Mouse (Mus musculus) liver, postnatal 0 days (tissue): Measurements from ENCODE around the gene Poc5. TPM values are rescaled to one million over a fixed set of nuclear protein-coding genes. Genes with fewer than 3 reads are reported as not detected.
A peak's percentile ranks its signal among the peaks of the same experiment; 100 is the strongest.

Experiments used
- ATAC-seq: fragments of 200-750 bp; cut with Nextera tagmentation; 2 replicates; pipeline ENCODE4 v1.8.0; 2017; ENCODE audit warnings: mild to moderate bottlenecking, moderate library complexity
- DNase-seq: peaks from one replicate; pipeline ENCODE4 v3.0.0-alpha.2; 2016
- H3K27ac ChIP-seq: fragments of 300-500 bp; sonication (generic); 2 replicates; pipeline ENCODE4 v1.5.1; 2014; ENCODE audit warnings: antibody characterized with exemption, moderate library complexity, mild to moderate bottlenecking, low read depth
- H3K27me3 ChIP-seq: fragments of 300-500 bp; sonication (generic); 2 replicates; pipeline ENCODE4 v1.6.1; 2014; ENCODE audit warnings: low read length, control low read depth, mixed read lengths; ENCODE audit not compliant: insufficient read depth
- H3K36me3 ChIP-seq: fragments of 300-500 bp; sonication (generic); replicated peaks from 2 replicates; pipeline ENCODE4 v1.6.1; 2014; ENCODE audit warnings: mild to moderate bottlenecking, control low read depth, low read length, moderate library complexity, mixed read lengths; ENCODE audit not compliant: insufficient read depth
- H3K4me1 ChIP-seq: fragments of 300-500 bp; sonication (generic); 2 replicates; pipeline ENCODE4 v1.6.1; 2014; ENCODE audit warnings: antibody characterized with exemption, mild to moderate bottlenecking, control low read depth; ENCODE audit not compliant: insufficient read depth
- H3K4me2 ChIP-seq: fragments of 300-500 bp; sonication (generic); 2 replicates; pipeline ENCODE4 v1.6.1; 2014; ENCODE audit warnings: low read depth, mild to moderate bottlenecking, low read length, moderate library complexity, mixed read lengths
- H3K4me3 ChIP-seq: fragments of 300-500 bp; sonication (generic); 2 replicates; pipeline ENCODE4 v1.5.1; 2014; ENCODE audit warnings: low read depth, low read length
- H3K9ac ChIP-seq: fragments of 300-500 bp; sonication (generic); replicated peaks from 2 replicates; pipeline ENCODE4 v1.6.1; 2014; ENCODE audit warnings: mild to moderate bottlenecking, moderate library complexity
- H3K9me3 ChIP-seq: fragments of 300-500 bp; sonication (generic); 2 replicates; pipeline ENCODE4 v1.6.1; 2016; ENCODE audit warnings: mild to moderate bottlenecking, control low read depth, low read length, mixed read lengths
- CTCF ChIP-seq: sonication (generic); IDR thresholded peaks from 2 replicates; pipeline ENCODE4 v1.5.1; 2016; ENCODE audit warnings: antibody characterized with exemption, low read depth
- EP300 ChIP-seq: IDR thresholded peaks from 2 replicates; pipeline ENCODE4 v1.6.1; 2016; ENCODE audit warnings: antibody characterized with exemption, low read depth, mild to moderate bottlenecking
- WGBS: fragments of 180-500 bp; shearing (Covaris S2); extraction: QIAGEN DNeasy Blood & Tissue Kit; methylation state at CpG from one replicate; pipeline ENCODE4 v1.1.7; 2014; ENCODE audit not compliant: insufficient replicate concordance; 5-methylcytosine and 5-hydroxymethylcytosine counted together
- polyA plus RNA-seq: library from polyadenylated mRNA; unstranded; fragments of >200 nt; fragmentation: Nextera tagmentation; extraction: Ambion mirVana; gene quantifications from 2 replicates; pipeline ENCODE4 v1.2.1, GENCODE M21; 2015

Poc5 gene
- polyA plus RNA-seq, 1 experiment from 2014 or later, result 4.2 TPM

GRCm38 (mm10) chr13:96424496-96425274 is 36.6 kb downstream of the Poc5 start:
- ATAC-seq, result no peak
- no peak overlapping the region for H3K4me3 ChIP-seq
- TF ChIP-seq EP300, result no peak
- TF ChIP-seq CTCF, result no peak
- H3K27me3 ChIP-seq, result no peaks in the 10 kb centered on the region
- no peaks in the 10 kb centered on the region for H3K9me3 ChIP-seq
- no peak overlapping the region for H3K9ac ChIP-seq
- DNase-seq, result no peak
- no peak overlapping the region for H3K4me2 ChIP-seq
- no peaks in the 10 kb centered on the region for H3K4me1 ChIP-seq
- no peaks in the 10 kb centered on the region for H3K36me3 ChIP-seq
- 82% methylated on average over 12 of the region's 12 CpGs for WGBS
- no peak overlapping the region for H3K27ac ChIP-seq

- Histone ChIP-seq H3K4me2 (no peak overlapping the region), H3K27me3 (no peaks in the 10 kb centered on the region), H3K9me3 (no peaks in the 10 kb centered on the region), H3K27ac (no peak overlapping the region), H3K36me3 (no peaks in the 10 kb centered on the region), H3K9ac (no peak overlapping the region), H3K4me1 (no peaks in the 10 kb centered on the region), H3K4me3 (no peak overlapping the region)
- no peak for DNase-seq
- ATAC-seq, result no peak
- 55% methylated on average over 3 of the region's 3 CpGs for WGBS
- TF ChIP-seq CTCF (no peak), EP300 (no peak)
Measured at GRCm38 (mm10) chr13:96426044-96426443, 38.0 kb downstream of the Poc5 start.

DNA sequence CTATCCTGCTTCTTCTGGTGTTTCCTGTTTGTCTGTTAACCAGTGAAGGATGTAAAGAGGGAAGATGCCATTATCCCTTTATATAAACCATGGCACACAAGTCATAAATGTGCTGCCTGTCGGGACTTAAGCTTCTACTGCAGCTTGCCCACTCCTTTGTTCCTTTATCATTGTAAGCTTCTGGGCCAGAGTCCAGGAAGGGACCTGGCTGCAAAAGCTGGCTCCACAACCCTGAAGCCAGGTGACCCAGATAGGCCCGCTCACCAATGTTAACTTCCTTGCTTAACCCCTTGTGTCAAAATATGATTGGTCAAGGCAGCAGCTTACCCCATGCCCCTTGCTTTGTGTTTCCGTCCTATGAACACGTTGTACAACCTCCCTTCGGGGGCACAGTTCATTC is 40.4 kb downstream of the Poc5 start:
- Histone ChIP-seq H3K9ac (no peak overlapping the region), H3K4me2 (no peak overlapping the region), H3K4me1 (peaks cover 12% of the 10 kb centered on the region), H3K36me3 (no peaks in the 10 kb centered on the region), H3K9me3 (no peaks in the 10 kb centered on the region), H3K4me3 (no peak overlapping the region), H3K27ac (no peak overlapping the region), H3K27me3 (no peaks in the 10 kb centered on the region)
- DNase-seq (no peak), ATAC-seq (no peak)
- 72% methylated on average over 5 of the region's 5 CpGs for WGBS
- TF ChIP-seq EP300 (no peak), CTCF (no peak)

DNA sequence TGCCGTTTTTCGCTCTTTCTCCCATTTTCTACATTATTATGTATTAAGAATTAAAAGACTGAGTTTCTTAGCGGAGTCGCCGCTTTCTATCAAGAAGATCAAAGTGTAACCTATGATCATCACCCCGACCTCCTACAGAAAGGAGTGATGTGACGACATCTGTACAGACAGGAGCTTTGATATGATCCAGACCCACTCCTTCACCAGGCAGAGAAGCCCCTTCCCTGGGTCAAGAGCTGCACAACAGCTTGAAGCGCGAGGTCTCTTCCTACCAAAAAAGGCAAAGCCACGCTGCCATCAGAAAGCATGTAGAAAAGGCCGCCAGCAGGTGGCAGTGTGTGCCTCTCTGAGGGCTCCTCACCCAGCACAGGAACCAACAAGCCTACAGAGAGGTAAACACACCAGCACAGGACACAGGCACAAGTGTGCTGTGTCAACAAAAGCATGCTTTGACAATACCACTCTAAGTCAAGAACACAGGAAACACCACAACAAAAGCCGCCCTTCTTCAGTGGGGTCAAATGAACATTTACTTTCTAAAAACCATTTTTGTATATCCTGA is 43.6 kb downstream of the Poc5 start:
- WGBS, result 33% methylated on average over 12 of the region's 12 CpGs
- H3K9me3 ChIP-seq, result no peaks in the 10 kb centered on the region
- no peak overlapping the region for H3K4me3 ChIP-seq
- peaks cover 25% of the 10 kb centered on the region for H3K4me1 ChIP-seq
- H3K27ac ChIP-seq, result peak overlapping the region; percentile 71; the same call in 1 of the 2 replicates
- ATAC-seq (peak; percentile 91), DNase-seq (peak; percentile 91)
- H3K27me3 ChIP-seq, result no peaks in the 10 kb centered on the region
- H3K4me2 ChIP-seq, result peak overlapping the region; percentile 33; the same call in 1 of the 2 replicates
- no peaks in the 10 kb centered on the region for H3K36me3 ChIP-seq
- no peak overlapping the region for H3K9ac ChIP-seq
- TF ChIP-seq EP300 (no peak), CTCF (peak; percentile 96)

- Histone ChIP-seq H3K27me3 (no peaks in the 10 kb centered on the region), H3K4me2 (peak overlapping the region; percentile 33; the same call in 1 of the 2 replicates), H3K27ac (peak overlapping the region; percentile 71), H3K9ac (no peak overlapping the region), H3K9me3 (0 out of 2 replicates have a peak, but pooled peaks cover 1% of the 10 kb centered on the region), H3K4me3 (no peak overlapping the region), H3K36me3 (no peaks in the 10 kb centered on the region), H3K4me1 (peaks cover 28% of the 10 kb centered on the region)
- ATAC-seq (peak; percentile 85), DNase-seq (peak; percentile 31)
- TF ChIP-seq EP300 (no peak), CTCF (no peak)
- WGBS, result 46% methylated on average over 3 of the region's 3 CpGs
Measured at GRCm38 (mm10) chr13:96432376-96432811, 44.3 kb downstream of the Poc5 start.

DNA sequence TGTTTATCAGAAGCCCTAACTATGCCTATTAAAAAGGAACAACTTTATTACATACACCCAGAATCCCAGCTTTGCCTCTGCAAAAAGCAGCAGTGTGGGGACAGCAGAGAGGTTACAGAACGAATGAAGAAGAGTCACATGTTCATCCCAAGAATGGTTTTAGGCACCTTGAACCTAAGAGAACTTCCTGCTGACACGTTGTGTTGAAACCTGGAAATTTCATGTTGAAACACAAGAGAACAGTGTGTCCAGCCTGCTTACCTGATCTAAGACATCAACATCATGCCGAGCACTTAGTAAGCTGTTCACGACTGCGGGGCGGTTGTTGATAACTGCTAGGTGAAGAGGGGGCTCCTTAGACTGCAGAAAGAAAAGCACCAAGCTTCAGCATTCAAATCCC is 44.9 kb downstream of the Poc5 start:
- ATAC-seq, result no peak
- Histone ChIP-seq H3K36me3 (no peaks in the 10 kb centered on the region), H3K4me1 (peaks cover 28% of the 10 kb centered on the region)

More for the DNA sequence above, 44.9 kb downstream of the Poc5 start:
- Histone ChIP-seq H3K27me3 (no peaks in the 10 kb centered on the region), H3K9me3 (0 out of 2 replicates have a peak, but pooled peaks cover 2% of the 10 kb centered on the region), H3K4me3 (no peak overlapping the region), H3K27ac (peak overlapping the region; percentile 71), H3K9ac (no peak overlapping the region), H3K4me2 (peak overlapping the region; percentile 46; the same call in 1 of the 2 replicates)
- TF ChIP-seq CTCF (no peak), EP300 (peak; percentile 4; the same call in 1 of the 2 replicates)
- no peak for DNase-seq
- 60% methylated on average over 6 of the region's 6 CpGs for WGBS
